Mouse (Mus musculus) limb, embryonic 14.5 days (tissue): ENCODE measurements at regions not wholly inside any gene's neighbourhood (a gene's known extent, or its start where the extent isn't known, plus 50 kb on each side); places are given as distances from the start of the nearest gene placed in this dataset.

ENCODE experiments used
- ATAC-seq: fragments of 200-750 bp; cut with Nextera tagmentation; 2 replicates; pipeline ENCODE4 v1.8.0; 2017; ENCODE audit warnings: low read depth, moderate number of reproducible peaks, moderate TSS enrichment; ENCODE audit not compliant: low FRiP score
- DNase-seq: peaks from one replicate; pipeline ENCODE4 v3.0.0-alpha.2; 2015; ENCODE audit warnings: low spot score
- H3K27ac ChIP-seq: fragments of 300-500 bp; sonication (generic); replicated peaks from 2 replicates; pipeline ENCODE4 v1.5.1; 2014; ENCODE audit warnings: low read depth, mild to moderate bottlenecking, low read length, moderate library complexity, mixed read lengths
- H3K27me3 ChIP-seq: fragments of 300-500 bp; sonication (generic); 2 replicates; pipeline ENCODE4 v1.6.1; 2014; ENCODE audit warnings: low read length, mixed read lengths; ENCODE audit not compliant: control insufficient read depth, insufficient read depth
- H3K36me3 ChIP-seq: fragments of 300-500 bp; sonication (generic); 2 replicates; pipeline ENCODE4 v1.6.1; 2014; ENCODE audit warnings: mild to moderate bottlenecking, low read length, moderate library complexity, mixed read lengths; ENCODE audit not compliant: control insufficient read depth, insufficient read depth
- H3K4me1 ChIP-seq: fragments of 300-500 bp; sonication (generic); 2 replicates; pipeline ENCODE4 v1.6.1; 2014; ENCODE audit warnings: antibody characterized with exemption, low read length, mixed read lengths; ENCODE audit not compliant: control insufficient read depth, insufficient read depth
- H3K4me2 ChIP-seq: fragments of 300-500 bp; sonication (generic); replicated peaks from 2 replicates; pipeline ENCODE4 v1.6.1; 2014; ENCODE audit warnings: low read depth, mild to moderate bottlenecking, low read length, moderate library complexity; ENCODE audit not compliant: severe bottlenecking
- H3K4me3 ChIP-seq: fragments of 300-500 bp; sonication (generic); replicated peaks from 2 replicates; pipeline ENCODE4 v1.5.1; 2014; ENCODE audit warnings: low read length
- H3K9ac ChIP-seq: fragments of 300-500 bp; sonication (generic); 2 replicates; pipeline ENCODE4 v1.6.1; 2014; ENCODE audit warnings: mild to moderate bottlenecking, low read depth, low read length, moderate library complexity; ENCODE audit not compliant: severe bottlenecking
- H3K9me3 ChIP-seq: fragments of 300-500 bp; sonication (generic); 2 replicates; pipeline ENCODE4 v1.6.1; 2016; ENCODE audit warnings: low read length; ENCODE audit not compliant: control insufficient read depth
- POLR2A ChIP-seq: fragments of 200-500 bp; IDR thresholded peaks from 2 replicates; pipeline ENCODE4 v1.8.0; 2012; ENCODE audit warnings: inconsistent platforms, mild to moderate bottlenecking, moderate library complexity, borderline replicate concordance; ENCODE audit not compliant: insufficient read depth, insufficient read length; ENCODE audit errors: extremely low read depth
- WGBS: fragments of 180-500 bp; shearing (Covaris S2); extraction: QIAGEN DNeasy Blood & Tissue Kit; methylation state at CpG from one replicate; pipeline ENCODE4 v1.1.7; 2014; 5-methylcytosine and 5-hydroxymethylcytosine counted together

DNA sequence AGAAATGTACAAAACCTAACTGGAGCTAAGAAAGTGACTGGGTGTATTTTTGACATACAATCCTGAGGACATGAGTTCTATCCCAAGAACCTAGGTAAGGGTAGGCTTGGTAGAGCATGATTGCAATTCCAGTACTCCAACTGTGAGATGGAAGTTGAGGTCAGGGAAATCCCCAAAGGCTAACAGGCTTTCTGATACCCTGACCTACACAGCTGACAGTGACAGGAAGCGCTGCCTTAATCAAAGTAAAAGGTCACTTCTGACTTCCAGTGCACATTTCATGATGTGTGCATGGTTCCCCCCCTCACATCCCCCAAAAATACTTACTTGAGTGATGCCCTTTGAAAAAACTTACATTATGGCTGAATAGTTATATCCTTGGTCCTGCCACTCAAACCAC is 312.6 kb upstream of the Pitrm1 start:
- no peaks in the 10 kb centered on the region for H3K9me3 ChIP-seq
- no peak overlapping the region for H3K4me3 ChIP-seq
- TF ChIP-seq POLR2A = no peak
- no peaks in the 10 kb centered on the region for H3K27me3 ChIP-seq
- 95% methylated on average over 1 of the region's 1 CpGs for WGBS
- no peaks in the 10 kb centered on the region for H3K4me1 ChIP-seq
- H3K4me2 ChIP-seq = no peak overlapping the region
- no peak overlapping the region for H3K27ac ChIP-seq
- no peak overlapping the region for H3K9ac ChIP-seq
- DNase-seq (no peak), ATAC-seq (no peak)
- no peaks in the 10 kb centered on the region for H3K36me3 ChIP-seq

DNA sequence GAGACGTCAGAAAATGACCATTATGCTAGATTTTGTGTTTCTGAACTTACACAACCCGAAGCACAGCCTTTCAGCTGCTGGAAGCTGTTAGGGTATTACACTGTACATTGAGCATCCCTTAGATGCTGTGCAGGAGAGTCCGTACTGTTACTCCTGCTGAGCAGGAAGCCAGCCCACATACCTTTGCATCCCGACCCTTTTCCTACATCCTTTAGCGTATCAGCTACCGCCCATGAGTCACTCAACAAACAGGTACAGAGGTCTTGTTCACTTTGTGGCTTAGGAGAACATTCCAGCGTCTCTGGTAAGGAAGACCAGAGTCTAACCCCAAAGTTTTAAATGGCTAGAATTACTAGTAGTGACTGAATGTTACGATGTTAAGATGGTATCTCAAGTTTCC is 311.4 kb upstream of the Pitrm1 start:
- H3K36me3 ChIP-seq = no peaks in the 10 kb centered on the region
- no peak overlapping the region for H3K9ac ChIP-seq
- no peak for TF ChIP-seq POLR2A
- H3K27ac ChIP-seq = no peak overlapping the region
- no peaks in the 10 kb centered on the region for H3K9me3 ChIP-seq
- WGBS = 76% methylated on average over 8 of the region's 8 CpGs
- no peak for DNase-seq
- H3K4me1 ChIP-seq = no peaks in the 10 kb centered on the region
- no peak overlapping the region for H3K4me2 ChIP-seq
- H3K4me3 ChIP-seq = no peak overlapping the region
- ATAC-seq = no peak
- H3K27me3 ChIP-seq = no peaks in the 10 kb centered on the region

DNA sequence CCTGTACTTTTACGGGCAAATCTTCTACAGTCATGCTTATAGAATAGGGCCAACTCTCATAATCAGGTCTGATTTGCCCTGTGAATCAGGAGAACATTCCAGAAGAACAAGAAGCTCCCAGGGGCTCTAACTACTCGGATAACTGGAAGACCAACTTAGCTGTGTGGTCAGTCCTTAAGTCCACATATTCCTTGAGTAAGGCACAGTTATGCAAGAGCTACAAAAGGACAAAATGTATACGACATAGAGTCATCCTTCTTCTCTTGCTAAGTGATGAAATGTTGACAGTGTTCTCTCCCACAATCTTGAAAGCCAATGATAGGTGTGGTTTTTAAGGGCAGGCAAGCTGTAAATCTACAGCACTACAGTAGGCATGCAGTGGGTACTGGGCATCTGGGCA is 310.7 kb upstream of the Pitrm1 start:
- Histone ChIP-seq H3K27me3 (no peaks in the 10 kb centered on the region), H3K4me3 (no peak overlapping the region), H3K27ac (no peak overlapping the region), H3K9ac (no peak overlapping the region), H3K9me3 (no peaks in the 10 kb centered on the region), H3K36me3 (no peaks in the 10 kb centered on the region), H3K4me2 (no peak overlapping the region), H3K4me1 (no peaks in the 10 kb centered on the region)
- ATAC-seq = no peak
- no peak for TF ChIP-seq POLR2A
- DNase-seq = no peak
- WGBS = 76% methylated on average over 3 of the region's 3 CpGs

DNA sequence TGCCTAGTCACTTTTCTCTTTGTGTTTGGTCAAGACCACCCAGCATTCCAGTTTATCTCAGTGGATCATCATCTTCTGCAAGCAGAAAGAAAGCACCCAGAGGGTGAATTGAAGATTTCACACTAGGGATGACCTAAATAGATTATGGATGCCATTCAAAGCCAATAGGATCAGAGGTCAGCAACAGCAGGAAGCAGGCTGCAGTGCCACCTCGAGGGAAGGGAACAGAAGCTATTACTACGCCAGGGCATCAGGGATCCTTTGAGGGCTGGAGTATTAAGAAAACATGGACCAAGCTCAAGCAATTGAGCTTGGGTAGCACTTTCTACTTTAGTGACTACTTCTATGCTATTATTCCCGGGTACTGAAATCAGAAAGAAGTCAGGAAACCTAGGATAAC is 307.1 kb upstream of the Pitrm1 start:
- Histone ChIP-seq H3K27ac (no peak overlapping the region), H3K27me3 (no peaks in the 10 kb centered on the region), H3K36me3 (no peaks in the 10 kb centered on the region), H3K4me3 (no peak overlapping the region), H3K4me1 (no peaks in the 10 kb centered on the region), H3K4me2 (no peak overlapping the region), H3K9ac (no peak overlapping the region), H3K9me3 (no peaks in the 10 kb centered on the region)
- ATAC-seq (no peak), DNase-seq (no peak)
- TF ChIP-seq POLR2A = no peak
- WGBS = 66% methylated on average over 3 of the region's 3 CpGs

DNA sequence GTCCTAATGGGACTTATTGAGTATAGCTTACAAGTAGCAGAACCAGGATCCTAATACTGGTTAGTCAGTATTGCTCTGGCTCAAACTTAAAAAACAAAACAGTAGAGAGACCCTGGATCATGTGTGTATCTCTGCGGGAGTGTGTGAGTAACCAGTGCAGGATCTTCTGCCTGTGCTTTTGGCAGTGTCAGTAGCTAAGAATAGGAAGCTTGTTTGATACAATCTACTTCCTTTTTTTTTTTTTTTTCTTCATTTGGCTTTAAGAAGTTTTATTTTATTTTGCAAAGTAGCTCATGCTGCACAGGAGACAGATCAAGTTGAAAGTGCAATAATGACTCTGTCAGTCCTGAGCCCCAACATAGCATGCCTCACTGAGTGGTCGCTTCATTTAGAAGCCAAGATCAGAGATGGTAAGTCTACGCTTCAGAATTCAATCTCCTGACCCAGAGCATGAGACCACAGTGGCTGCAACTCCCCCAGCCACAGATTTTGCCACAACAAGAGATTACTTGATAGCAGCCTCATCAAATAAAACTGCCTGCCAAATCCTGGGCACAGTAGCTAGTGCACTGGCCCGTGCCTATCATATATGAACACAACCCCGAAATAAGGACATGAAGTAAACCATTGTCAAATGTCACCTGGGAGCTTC is 306.4 kb upstream of the Pitrm1 start:
- ATAC-seq = no peak
- H3K4me2 ChIP-seq = no peak overlapping the region
- H3K4me3 ChIP-seq = no peak overlapping the region
- no peaks in the 10 kb centered on the region for H3K4me1 ChIP-seq
- no peak overlapping the region for H3K27ac ChIP-seq
- no peaks in the 10 kb centered on the region for H3K9me3 ChIP-seq
- DNase-seq = no peak
- H3K9ac ChIP-seq = no peak overlapping the region
- H3K27me3 ChIP-seq = no peaks in the 10 kb centered on the region
- H3K36me3 ChIP-seq = no peaks in the 10 kb centered on the region
- 86% methylated on average over 5 of the region's 5 CpGs for WGBS
- TF ChIP-seq POLR2A = no peak

DNA sequence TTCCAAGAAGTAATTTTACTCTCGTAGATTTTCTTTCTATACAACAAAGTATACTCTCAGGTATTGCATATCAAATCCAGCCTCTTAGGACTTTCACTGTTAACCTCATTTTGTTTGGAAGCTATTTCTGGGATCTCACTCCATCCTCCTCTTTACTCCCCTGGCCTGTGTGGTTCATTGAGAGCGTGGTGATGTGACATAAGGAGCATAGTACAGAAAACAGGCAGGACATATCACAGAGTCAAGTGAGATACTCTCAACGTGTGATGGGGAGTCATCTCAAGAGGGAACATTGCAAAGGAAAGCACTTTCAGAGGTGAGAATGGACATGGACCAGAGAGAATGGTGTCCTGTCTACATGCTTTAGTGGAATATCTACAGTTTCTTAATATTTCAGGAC is 297.8 kb upstream of the Pitrm1 start:
- Histone ChIP-seq H3K27ac (no peak overlapping the region), H3K27me3 (no peaks in the 10 kb centered on the region), H3K4me1 (no peaks in the 10 kb centered on the region), H3K4me2 (no peak overlapping the region), H3K4me3 (no peak overlapping the region), H3K9ac (no peak overlapping the region), H3K9me3 (no peaks in the 10 kb centered on the region), H3K36me3 (no peaks in the 10 kb centered on the region)
- DNase-seq = no peak
- 69% methylated on average over 3 of the region's 3 CpGs for WGBS
- ATAC-seq = no peak
- no peak for TF ChIP-seq POLR2A
